Comparison of ENCODE assay signal across 8 mouse cellular contexts in the genomic region with DNA sequence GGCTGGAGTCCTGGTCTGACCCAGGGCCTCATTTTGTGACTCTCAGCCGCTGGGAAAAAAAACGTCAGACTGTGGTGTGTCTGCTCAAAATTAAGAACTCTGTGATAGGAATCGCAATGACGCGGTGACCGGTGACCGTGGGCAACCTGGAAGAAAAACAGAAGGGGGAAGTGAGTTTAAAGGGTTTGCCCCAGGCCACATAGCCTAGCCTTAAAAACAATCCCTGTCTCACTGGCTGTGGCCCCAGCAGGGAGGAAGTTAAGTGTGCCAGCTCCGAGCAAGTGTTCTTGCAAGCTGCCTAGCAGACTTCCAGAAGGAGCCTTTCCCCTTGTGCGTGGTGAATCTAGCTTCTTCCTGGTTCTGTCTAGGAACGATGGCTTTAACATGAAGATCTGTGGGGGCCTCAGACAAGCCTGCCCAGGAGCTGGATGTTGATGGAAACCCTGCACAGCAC. TPM values are rescaled to one million over a fixed set of nuclear protein-coding genes. Genes with fewer than 3 reads are reported as not detected.
DNase-seq lines count a peak whose midpoint lies in the region; ATAC-seq lines count a peak whose summit lies in the region.

No protein-coding gene starts in this region.

- no peaks in the 10 kb centered on the region for H3K27me3 ChIP-seq in embryonic facial prominence, embryonic 13.5 days
- H3K27me3 ChIP-seq in limb, embryonic 10.5 days (ENCODE audit: low read depth, poor library complexity, severe bottlenecking) = no peaks in the 10 kb centered on the region

- no peaks in the 10 kb centered on the region for H3K36me3 ChIP-seq in embryonic facial prominence, embryonic 13.5 days
- H3K36me3 ChIP-seq in limb, embryonic 10.5 days = no peaks in the 10 kb centered on the region

- peaks cover 16% of the 10 kb centered on the region for H3K4me1 ChIP-seq in embryonic facial prominence, embryonic 13.5 days
- H3K4me1 ChIP-seq in limb, embryonic 10.5 days = peaks cover 36% of the 10 kb centered on the region

- peak overlapping the region; percentile 48 for H3K27ac ChIP-seq in embryonic facial prominence, embryonic 13.5 days
- peak overlapping the region; percentile 84 for H3K27ac ChIP-seq in limb, embryonic 10.5 days

- no peak for ATAC-seq in embryonic facial prominence, embryonic 13.5 days (ENCODE audit: insufficient number of reproducible peaks, insufficient read depth, low FRiP score, low TSS enrichment, low read depth)

- 12% methylated on average over 10 of the region's 10 CpGs for WGBS in embryonic facial prominence, embryonic 13.5 days
- 30% methylated on average over 10 of the region's 10 CpGs for WGBS in limb, embryonic 10.5 days

- peak; percentile 8 for DNase-seq in layer of hippocampus, adult 9-11 months
- no peak for DNase-seq in layer of hippocampus, adult 8-10 months (ENCODE audit: low spot score in 2 of 2)
- peak; percentile 54 for DNase-seq in adipocyte (ENCODE audit: low spot score)
- DNase-seq in limb, embryonic 10.5 days (ENCODE audit: low spot score) = peak; percentile 53
- peak; percentile 1 to 60 for DNase-seq in natural killer cell, adult 2 months (ENCODE audit: low spot score in 2 of 2)
- no peak for DNase-seq in right cerebral cortex, adult 18-20 months
- DNase-seq in adrenal gland, postnatal 25 days = no peak

- 0 out of 2 replicates have a peak overlapping the region, but pooled peaks have one; percentile 32 for H3K9ac ChIP-seq in embryonic facial prominence, embryonic 13.5 days

- H3K9me3 ChIP-seq in embryonic facial prominence, embryonic 13.5 days = no peaks in the 10 kb centered on the region
- H3K9me3 ChIP-seq in limb, embryonic 10.5 days (replicated peaks) = no peaks in the 10 kb centered on the region

- H3K4me3 ChIP-seq in embryonic facial prominence, embryonic 13.5 days = no peak overlapping the region
- no peak overlapping the region for H3K4me3 ChIP-seq in limb, embryonic 10.5 days

- peak overlapping the region; percentile 37 for H3K4me2 ChIP-seq in embryonic facial prominence, embryonic 13.5 days

RNA-seq across cellular contexts. Expression of gene Usp6nl, which starts 49.0 kb away (rescaled TPM):
- 10 to 100 TPM; 12.0 to 16.0 (median 12.4) TPM for total RNA-seq in layer of hippocampus, adult 8-10 months (2022)
- polyA plus RNA-seq in embryonic facial prominence, embryonic 13.5 days (2015; fragmentation: Nextera tagmentation; extraction: Ambion mirVana) = 9.7 and 10.9 TPM in 2 replicates
- polyA plus RNA-seq in limb, embryonic 10.5 days (2016; fragmentation: Nextera tagmentation; extraction: Ambion mirVana) = 11.8 and 12.8 TPM in 2 replicates
- total RNA-seq in adrenal gland, postnatal 25 days (2021) = 23.9 and 29.4 TPM in 2 replicates

Comparison
In these comparisons a context has a peak if more than half of its experiments do, and no peak if none do; other contexts are left out.
1. DNase-seq: peak in layer of hippocampus, adult 9-11 months (single experiment), adipocyte (single experiment), limb, embryonic 10.5 days (single experiment) and natural killer cell, adult 2 months (2 of 2); none in layer of hippocampus, adult 8-10 months (0 of 2), right cerebral cortex, adult 18-20 months (single experiment) and adrenal gland, postnatal 25 days (single experiment).